Mouse (Mus musculus) hindbrain, embryonic 14.5 days (tissue): ENCODE measurements around the gene Lemd1. TPM values are rescaled to one million over a fixed set of nuclear protein-coding genes. Genes with fewer than 3 reads are reported as not detected.
"Not testable (repeated sequence)": the region's sequence is repeated elsewhere in the genome, so short reads cannot be mapped to it uniquely, and the experiment has no call there.

ENCODE experiments used
- ATAC-seq: fragments of 200-750 bp; cut with Nextera tagmentation; 2 replicates; pipeline ENCODE4 v1.8.0; 2017; ENCODE audit warnings: moderate number of reproducible peaks, mild to moderate bottlenecking, moderate TSS enrichment, moderate library complexity; ENCODE audit not compliant: low FRiP score
- DNase-seq: peaks from one replicate; pipeline ENCODE4 v3.0.0-alpha.2; 2015; ENCODE audit warnings: low spot score
- H3K27ac ChIP-seq: fragments of 300-500 bp; sonication (generic); 2 replicates; pipeline ENCODE4 v1.5.1; 2014; ENCODE audit warnings: mild to moderate bottlenecking, moderate library complexity
- H3K27me3 ChIP-seq: fragments of 300-500 bp; sonication (generic); 2 replicates; pipeline ENCODE4 v1.6.1; 2014; ENCODE audit warnings: mild to moderate bottlenecking, low read length, mixed read lengths; ENCODE audit not compliant: control insufficient read depth, insufficient read depth
- H3K36me3 ChIP-seq: fragments of 300-500 bp; sonication (generic); replicated peaks from 2 replicates; pipeline ENCODE4 v1.6.1; 2014; ENCODE audit not compliant: control insufficient read depth, insufficient read depth
- H3K4me1 ChIP-seq: fragments of 300-500 bp; sonication (generic); replicated peaks from 2 replicates; pipeline ENCODE4 v1.6.1; 2014; ENCODE audit warnings: antibody characterized with exemption, low read length, mixed read lengths; ENCODE audit not compliant: control insufficient read depth, insufficient read depth
- H3K4me2 ChIP-seq: fragments of 300-500 bp; sonication (generic); replicated peaks from 2 replicates; pipeline ENCODE4 v1.6.1; 2014; ENCODE audit warnings: mild to moderate bottlenecking, moderate library complexity
- H3K4me3 ChIP-seq: fragments of 300-500 bp; sonication (generic); replicated peaks from 2 replicates; pipeline ENCODE4 v1.5.1; 2014; ENCODE audit warnings: mild to moderate bottlenecking, low read length
- H3K9ac ChIP-seq: fragments of 300-500 bp; sonication (generic); 2 replicates; pipeline ENCODE4 v1.6.1; 2014
- H3K9me3 ChIP-seq: fragments of 300-500 bp; sonication (generic); 2 replicates; pipeline ENCODE4 v1.6.1; 2016; ENCODE audit warnings: low read length; ENCODE audit not compliant: control insufficient read depth
- WGBS: fragments of 180-500 bp; shearing (Covaris S2); extraction: QIAGEN DNeasy Blood & Tissue Kit; methylation state at CpG from one replicate; pipeline ENCODE4 v1.1.7; 2014; 5-methylcytosine and 5-hydroxymethylcytosine counted together
- polyA plus RNA-seq: library from polyadenylated mRNA; unstranded; fragments of >200 nt; fragmentation: Nextera tagmentation; extraction: Ambion mirVana; gene quantifications from 2 replicates; pipeline ENCODE4 v1.2.1, GENCODE M21; 2014

Lemd1 gene
- polyA plus RNA-seq, 1 experiment from 2014 or later, result 22.1 TPM

DNA sequence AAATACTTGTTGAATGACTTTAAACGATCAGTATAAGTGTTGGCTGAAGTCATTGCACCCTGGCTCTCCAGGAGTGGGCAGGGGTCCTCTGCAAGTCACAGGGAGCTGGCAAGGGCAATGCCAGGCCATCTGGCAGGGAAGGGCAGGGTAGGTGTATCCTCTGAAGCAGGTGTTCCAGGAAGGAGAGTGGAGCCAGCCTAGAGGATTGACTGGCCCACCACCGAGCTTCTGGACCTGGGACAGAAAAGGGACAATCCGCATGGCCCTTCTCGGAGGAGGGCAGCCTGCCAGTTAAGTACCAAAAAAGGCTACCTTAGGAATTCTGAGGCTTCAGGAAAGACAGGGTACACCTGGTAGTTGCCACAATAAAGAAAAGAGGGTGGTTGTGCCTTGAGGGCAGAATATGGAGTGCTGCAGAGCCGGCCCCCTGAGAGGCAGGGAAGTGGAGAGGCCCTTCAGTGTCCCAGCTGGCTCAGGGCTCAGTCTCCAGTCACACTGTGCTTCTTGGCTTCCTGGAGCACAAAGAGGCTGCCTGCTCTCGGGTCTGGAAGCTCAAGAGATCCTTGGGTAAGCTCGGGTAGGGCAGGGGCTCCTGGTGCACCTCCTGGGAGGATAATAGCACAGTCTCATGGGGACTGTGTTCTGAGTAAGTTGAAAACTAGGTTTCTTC, 29.9 kb upstream of the Lemd1 start:
- Histone ChIP-seq H3K27me3 (peaks cover 16% of the 10 kb centered on the region; the same call in 1 of the 2 replicates), H3K4me1 (peaks cover 35% of the 10 kb centered on the region), H3K9ac (no peak overlapping the region), H3K36me3 (no peaks in the 10 kb centered on the region), H3K4me3 (no peak overlapping the region), H3K4me2 (no peak overlapping the region), H3K27ac (no peak overlapping the region), H3K9me3 (no peaks in the 10 kb centered on the region)
- WGBS, result 65% methylated on average over 7 of the region's 7 CpGs
- DNase-seq (no peak), ATAC-seq (no peak)

DNA sequence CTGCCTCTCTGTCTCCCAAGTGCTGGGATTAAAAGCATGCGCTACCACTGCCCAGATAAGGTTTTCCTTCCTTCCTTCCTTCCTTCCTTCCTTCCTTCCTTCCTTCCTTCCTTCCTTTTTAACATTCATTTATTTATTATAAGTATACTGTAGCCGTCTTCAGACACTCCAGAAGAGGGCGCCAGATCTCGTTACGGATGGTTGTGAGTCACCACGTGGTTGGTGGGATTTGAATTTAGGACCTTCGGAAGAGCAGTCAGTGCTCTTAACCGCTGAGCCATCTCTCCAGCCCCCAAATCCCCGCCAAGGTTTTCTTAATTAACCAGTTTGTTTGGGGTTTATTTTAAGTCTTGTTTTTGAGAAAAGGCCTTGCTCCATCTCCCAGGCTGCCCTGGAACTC, 28.6 kb upstream of the Lemd1 start:
- H3K9ac ChIP-seq, H3K4me2 ChIP-seq, H3K9me3 ChIP-seq, H3K27ac ChIP-seq, H3K4me3 ChIP-seq, ATAC-seq, H3K36me3 ChIP-seq, DNase-seq: not testable (repeated sequence)
- Histone ChIP-seq H3K27me3 (peaks cover 16% of the 10 kb centered on the region; the same call in 1 of the 2 replicates), H3K4me1 (peaks cover 34% of the 10 kb centered on the region)
- 56% methylated on average over 9 of the region's 9 CpGs for WGBS

DNA sequence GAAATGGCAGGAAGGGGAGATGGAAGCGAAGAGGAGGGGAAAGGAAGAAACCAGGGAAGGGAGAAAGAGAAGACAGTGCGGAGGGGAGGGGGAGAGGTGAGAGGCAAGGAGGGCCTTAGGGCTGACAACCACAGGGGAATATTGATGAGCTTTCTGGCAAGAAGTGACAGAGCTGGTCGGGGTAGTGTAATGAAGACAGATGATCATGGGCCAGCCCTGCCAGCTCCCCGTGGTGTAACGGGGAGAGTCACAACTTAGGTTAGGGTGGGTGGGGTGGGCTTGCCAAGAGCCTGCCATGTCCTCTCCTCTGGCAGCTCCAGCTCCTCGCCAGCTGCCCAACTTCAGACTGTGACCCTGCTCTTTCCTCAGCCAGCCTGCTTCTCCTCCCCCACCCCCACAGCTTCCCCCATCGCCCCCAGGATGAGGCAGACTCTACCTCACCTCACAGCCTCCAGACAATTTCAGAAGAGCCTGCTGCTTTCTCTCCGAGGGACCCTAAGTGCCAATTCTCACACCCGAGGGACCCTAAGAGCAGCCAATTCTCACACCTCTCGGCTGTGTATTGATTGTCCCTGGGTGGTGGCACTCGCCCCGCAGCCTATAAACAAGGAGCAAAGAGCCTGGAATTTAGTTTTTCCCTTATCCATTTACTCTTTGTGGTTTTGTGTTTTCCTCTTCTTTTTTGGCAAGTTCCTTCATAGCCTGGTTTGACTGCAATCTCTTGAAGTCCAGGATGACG, 26.3 kb upstream of the Lemd1 start:
- H3K4me1 ChIP-seq, result peaks cover 29% of the 10 kb centered on the region
- H3K4me2 ChIP-seq, result no peak overlapping the region
- ATAC-seq, result peak; percentile 84
- 28% methylated on average over 13 of the region's 13 CpGs for WGBS
- H3K36me3 ChIP-seq, result no peaks in the 10 kb centered on the region
- peak overlapping the region; percentile 50; the same call in 1 of the 2 replicates for H3K27ac ChIP-seq
- H3K27me3 ChIP-seq, result no peaks in the 10 kb centered on the region
- peak; percentile 74 for DNase-seq
- no peak overlapping the region for H3K9ac ChIP-seq
- no peak overlapping the region for H3K4me3 ChIP-seq
- no peaks in the 10 kb centered on the region for H3K9me3 ChIP-seq

- Histone ChIP-seq H3K4me3 (no peak overlapping the region), H3K4me2 (no peak overlapping the region), H3K36me3 (no peaks in the 10 kb centered on the region), H3K9me3 (no peaks in the 10 kb centered on the region), H3K9ac (no peak overlapping the region), H3K4me1 (peaks cover 23% of the 10 kb centered on the region), H3K27me3 (no peaks in the 10 kb centered on the region), H3K27ac (no peak overlapping the region)
- ATAC-seq (no peak), DNase-seq (no peak)
- 61% methylated on average over 3 of the region's 3 CpGs for WGBS
Observed at GRCm38 (mm10) chr1:132165859-132166258, 25.4 kb upstream of the Lemd1 start.

GRCm38 (mm10) chr1:132168115-132168767, 23.0 kb upstream of the Lemd1 start:
- H3K4me1 ChIP-seq, result peaks cover 23% of the 10 kb centered on the region
- ATAC-seq, result peak; percentile 53
- H3K4me2 ChIP-seq, result peak overlapping the region; percentile 42
- peak overlapping the region; percentile 38; the same call in 1 of the 2 replicates for H3K9ac ChIP-seq
- 9% methylated on average over 12 of the region's 12 CpGs for WGBS
- DNase-seq, result peak; percentile 50
- no peak overlapping the region for H3K4me3 ChIP-seq
- H3K27me3 ChIP-seq, result no peaks in the 10 kb centered on the region
- no peaks in the 10 kb centered on the region for H3K36me3 ChIP-seq
- H3K27ac ChIP-seq, result peak overlapping the region; percentile 58
- no peaks in the 10 kb centered on the region for H3K9me3 ChIP-seq

GRCm38 (mm10) chr1:132170698-132171097, 20.5 kb upstream of the Lemd1 start:
- Histone ChIP-seq H3K9ac (no peak overlapping the region), H3K36me3 (no peaks in the 10 kb centered on the region), H3K4me2 (no peak overlapping the region), H3K9me3 (no peaks in the 10 kb centered on the region), H3K27ac (no peak overlapping the region), H3K4me3 (no peak overlapping the region), H3K27me3 (no peaks in the 10 kb centered on the region), H3K4me1 (peaks cover 16% of the 10 kb centered on the region)
- WGBS, result 51% methylated on average over 6 of the region's 6 CpGs
- ATAC-seq (no peak), DNase-seq (no peak)

DNA sequence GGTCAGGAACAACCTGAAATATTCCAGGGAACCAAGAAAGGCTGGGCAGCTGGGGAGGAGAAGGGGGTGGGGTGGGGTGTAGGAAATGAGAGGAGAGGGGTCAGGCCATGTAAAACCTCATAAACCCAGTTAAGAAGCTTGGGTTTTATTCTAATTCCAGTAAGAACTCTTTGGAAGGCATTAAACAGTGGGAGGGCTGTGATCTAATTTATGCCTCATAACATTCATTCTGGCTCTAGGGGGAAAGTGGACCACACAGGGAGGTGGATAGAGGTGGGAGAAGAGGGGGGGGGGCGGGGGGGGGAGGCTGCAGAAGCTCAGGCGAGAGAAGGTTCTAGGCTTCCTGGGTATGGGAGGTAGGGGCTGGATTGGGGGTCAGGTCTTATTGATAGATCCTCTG, 19.6 kb upstream of the Lemd1 start:
- Histone ChIP-seq H3K27me3 (no peaks in the 10 kb centered on the region), H3K4me3 (no peak overlapping the region), H3K9ac (no peak overlapping the region), H3K27ac (no peak overlapping the region), H3K4me1 (peaks cover 16% of the 10 kb centered on the region), H3K9me3 (no peaks in the 10 kb centered on the region), H3K4me2 (no peak overlapping the region), H3K36me3 (no peaks in the 10 kb centered on the region)
- no peak for DNase-seq
- WGBS, result 19% methylated on average over 2 of the region's 2 CpGs
- no peak for ATAC-seq

DNA sequence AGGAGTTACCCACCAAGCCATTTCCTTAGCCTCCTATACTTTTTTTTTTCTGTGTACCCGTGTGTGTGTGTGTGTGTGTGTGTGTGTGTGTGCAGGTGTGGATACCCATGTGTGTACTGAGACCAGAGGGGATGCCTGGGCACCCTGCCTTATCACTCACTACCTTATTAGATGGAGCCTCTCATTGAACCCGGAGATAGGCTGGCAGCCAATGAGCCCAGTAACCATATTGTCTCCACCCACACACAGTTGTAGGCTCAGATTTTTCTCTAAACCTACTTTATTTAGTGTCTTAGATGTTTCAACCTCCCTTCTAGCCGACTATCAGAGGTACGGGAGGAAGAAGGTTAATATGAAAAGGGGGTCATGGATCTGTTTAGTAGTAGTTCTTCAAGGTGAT, 4.9 kb upstream of the Lemd1 start:
- Histone ChIP-seq H3K9me3 (no peaks in the 10 kb centered on the region), H3K4me1 (no peaks in the 10 kb centered on the region; the same call in 1 of the 2 replicates), H3K27me3 (no peaks in the 10 kb centered on the region), H3K27ac (no peak overlapping the region), H3K4me3 (no peak overlapping the region), H3K36me3 (no peaks in the 10 kb centered on the region), H3K4me2 (no peak overlapping the region), H3K9ac (no peak overlapping the region)
- 92% methylated on average over 4 of the region's 4 CpGs for WGBS
- ATAC-seq, result no peak
- no peak for DNase-seq

- ATAC-seq, result no peak
- Histone ChIP-seq H3K9me3 (no peaks in the 10 kb centered on the region), H3K4me2 (0 out of 2 replicates have a peak overlapping the region, but pooled peaks have one; percentile 83), H3K9ac (no peak overlapping the region), H3K4me1 (peaks cover 13% of the 10 kb centered on the region), H3K36me3 (no peaks in the 10 kb centered on the region), H3K4me3 (no peak overlapping the region), H3K27ac (no peak overlapping the region; the same call in 1 of the 2 replicates), H3K27me3 (no peaks in the 10 kb centered on the region)
- WGBS, result 63% methylated on average over 9 of the region's 9 CpGs
- no peak for DNase-seq
Observed at GRCm38 (mm10) chr1:132188442-132189066, 2.7 kb upstream of the Lemd1 start.
